Mouse (Mus musculus) brain, embryonic 14.5 days (tissue): Measurements from ENCODE around the gene Galnt2. TPM values are rescaled to one million over a fixed set of nuclear protein-coding genes. Genes with fewer than 3 reads are reported as not detected.

Source experiments
- DNase-seq: peaks from one replicate; pipeline ENCODE4 v3.0.0-alpha.2; 2011; ENCODE audit warnings: low read depth
- CTCF ChIP-seq: fragments of 200-500 bp; IDR thresholded peaks from 2 replicates; pipeline ENCODE4 v1.5.1; 2012; ENCODE audit warnings: inconsistent platforms, mild to moderate bottlenecking, moderate library complexity, borderline replicate concordance; ENCODE audit not compliant: insufficient read depth, insufficient read length; ENCODE audit errors: extremely low read depth
- POLR2A ChIP-seq: fragments of 200-500 bp; IDR thresholded peaks from 2 replicates; pipeline ENCODE4 v1.6.1; 2012; ENCODE audit warnings: mild to moderate bottlenecking, inconsistent platforms, borderline replicate concordance; ENCODE audit not compliant: poor library complexity, insufficient read depth, insufficient read length, severe bottlenecking; ENCODE audit errors: extremely low read depth
- polyA plus RNA-seq: library from polyadenylated mRNA; depleted of rRNA; stranded (reverse); fragments of >200 nt; gene quantifications from 2 replicates; pipeline ENCODE4 v1.2.3, GENCODE M21; 2012; rRNA removed

Galnt2 gene
- polyA plus RNA-seq, 1 experiment = 50.3 TPM

DNA sequence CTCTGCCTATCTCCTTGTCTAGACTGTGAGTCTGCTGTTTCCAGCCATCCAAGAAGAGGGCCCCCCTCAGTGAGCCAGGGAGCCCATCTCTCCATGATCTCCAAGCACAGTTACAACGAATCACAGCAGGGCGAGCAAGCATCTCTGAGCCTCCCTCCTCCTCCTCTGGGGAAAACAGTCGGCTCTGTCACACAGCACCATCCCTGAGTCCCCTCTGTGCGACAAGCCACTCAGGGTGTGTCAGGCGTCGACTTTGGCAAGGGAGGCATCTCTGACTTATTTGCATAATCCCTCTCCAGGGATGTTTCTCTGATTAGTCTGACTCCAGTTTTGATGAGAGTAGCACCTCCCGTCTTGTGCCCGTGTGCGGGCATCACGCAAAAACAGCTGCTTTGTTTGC is 151.0 kb downstream of the Galnt2 start:
- TF ChIP-seq CTCF = no peak
- TF ChIP-seq POLR2A = no peak
- DNase-seq = peak; percentile 62

DNA sequence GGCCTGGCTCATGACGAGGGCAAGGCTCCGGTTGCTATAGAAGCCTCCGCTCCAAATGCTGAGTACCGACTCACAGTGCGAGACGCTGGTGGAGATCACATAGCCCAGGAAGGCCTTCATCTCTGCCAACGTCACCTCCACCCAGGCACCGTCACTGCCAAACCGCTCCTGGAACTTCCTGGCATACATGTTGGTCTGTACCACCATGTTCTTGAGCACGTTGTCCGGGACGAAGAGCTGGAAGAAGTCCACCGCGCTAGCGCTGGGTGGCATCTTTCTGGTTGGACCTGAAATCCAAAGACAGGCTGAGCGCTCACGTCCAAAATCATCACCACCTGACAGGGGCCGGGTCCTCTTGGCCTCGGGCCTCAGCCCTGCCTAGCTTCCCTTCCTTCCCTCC is 153.1 kb downstream of the Galnt2 start:
- no peak for DNase-seq
- no peak for TF ChIP-seq CTCF
- no peak for TF ChIP-seq POLR2A

DNA sequence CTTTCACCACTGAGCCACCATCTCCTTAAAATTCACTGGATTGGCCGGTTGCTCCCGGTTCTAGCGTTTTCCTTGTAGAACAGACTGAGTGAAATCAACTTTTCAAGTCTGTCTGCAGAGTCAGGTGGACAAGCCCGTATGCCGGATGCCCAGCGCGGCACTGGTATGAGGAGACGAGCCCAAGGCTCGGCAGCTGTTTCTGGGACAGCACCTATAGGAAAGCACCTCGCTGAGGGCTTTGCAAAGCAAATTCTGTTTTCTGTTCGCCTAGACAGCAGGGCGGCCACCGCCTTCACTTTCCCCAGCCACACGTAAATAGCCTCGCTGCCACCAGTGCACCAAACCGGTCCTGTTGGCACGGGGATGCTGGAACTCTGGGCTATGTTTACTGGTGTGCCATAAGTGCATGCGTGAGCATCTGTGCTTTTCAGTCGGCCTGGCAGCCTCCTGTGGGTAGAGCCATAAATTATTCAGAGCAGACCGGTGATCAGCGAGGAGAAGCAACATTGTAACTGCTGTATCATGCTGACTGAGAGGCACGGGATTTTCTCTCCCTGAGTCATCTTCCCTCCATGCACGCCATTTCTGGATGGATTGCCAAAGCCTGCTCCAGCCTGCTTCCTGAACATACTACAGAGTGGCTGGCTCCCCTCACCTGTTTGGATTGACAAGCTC is 155.2 kb downstream of the Galnt2 start:
- peak; percentile 86 for DNase-seq
- TF ChIP-seq POLR2A (no peak), CTCF (no peak)

DNA sequence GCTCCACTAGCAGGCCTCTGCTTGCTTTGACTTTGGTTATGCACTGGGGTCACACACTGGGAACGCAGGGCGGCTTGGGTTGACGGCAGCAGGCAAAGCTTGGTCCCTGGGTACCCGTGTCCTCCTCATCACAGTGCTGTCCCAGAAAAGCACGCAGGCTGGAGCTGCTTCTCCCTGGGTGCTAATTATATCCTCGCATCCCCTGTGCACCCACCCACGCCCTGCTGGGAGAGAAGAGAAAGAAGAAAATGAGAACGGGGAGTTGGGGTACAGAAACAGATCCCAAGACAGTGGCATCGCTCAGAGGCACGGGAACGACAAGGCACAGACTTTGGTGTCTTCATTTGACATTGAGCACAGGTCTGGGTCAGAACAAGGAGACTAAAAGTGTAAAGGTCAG is 158.3 kb downstream of the Galnt2 start:
- TF ChIP-seq CTCF (no peak), POLR2A (no peak)
- DNase-seq = no peak

DNA sequence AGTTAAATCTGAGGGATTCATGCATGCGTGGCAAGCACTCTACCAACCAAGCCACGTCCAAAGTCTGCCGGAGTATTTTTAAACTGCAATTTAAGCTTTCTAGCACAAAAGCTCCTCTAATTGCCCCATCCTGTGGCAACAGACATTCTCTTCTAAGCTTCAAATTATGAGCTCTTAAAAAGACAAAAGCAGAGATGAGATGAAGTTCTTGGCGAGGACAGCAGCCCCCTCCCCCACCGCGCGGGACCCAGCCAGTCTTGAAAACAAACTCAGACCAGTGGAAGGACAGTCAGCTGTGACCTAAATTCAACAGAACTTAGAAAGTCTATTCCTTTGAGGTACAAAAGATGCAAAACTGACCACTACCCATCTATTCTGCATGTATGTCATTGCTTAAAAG is 160.0 kb downstream of the Galnt2 start:
- TF ChIP-seq POLR2A (no peak), CTCF (no peak)
- no peak for DNase-seq

DNA sequence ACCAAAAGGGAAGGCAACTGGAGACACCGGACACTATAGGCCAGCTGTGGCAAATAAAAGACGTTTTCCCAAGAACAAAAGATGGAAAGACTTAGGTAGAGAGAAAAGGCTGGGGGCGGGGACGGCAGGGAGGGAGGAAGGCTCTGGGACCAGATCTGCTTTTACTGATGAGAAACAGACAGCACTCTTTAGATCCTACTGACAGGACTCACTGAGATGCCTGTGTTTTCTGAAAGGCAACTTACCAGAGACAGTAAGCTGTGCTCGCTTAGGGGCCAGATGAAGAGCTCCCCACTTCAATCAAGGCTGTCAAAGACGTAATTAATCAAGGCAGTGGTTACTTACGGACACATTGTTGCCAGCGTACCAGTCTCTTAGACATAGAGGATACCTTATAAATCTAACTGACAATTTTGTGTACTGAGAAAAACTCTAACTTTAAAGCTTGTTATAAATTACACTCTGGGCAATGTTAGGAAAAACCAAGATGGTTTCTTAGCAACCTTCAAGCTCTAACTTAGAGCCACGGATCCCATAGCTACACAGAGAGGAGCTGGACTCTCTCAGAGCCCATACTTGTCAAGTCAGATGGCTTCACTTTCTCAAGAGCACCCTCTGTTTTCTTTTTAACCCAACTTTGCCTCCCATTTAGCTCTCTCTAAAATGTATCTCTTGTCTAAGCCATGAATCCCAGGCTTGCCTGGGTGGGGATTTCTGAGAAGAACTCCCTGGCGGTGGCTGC is 161.3 kb downstream of the Galnt2 start:
- no peak for DNase-seq
- TF ChIP-seq POLR2A = no peak
- TF ChIP-seq CTCF = no peak

DNA sequence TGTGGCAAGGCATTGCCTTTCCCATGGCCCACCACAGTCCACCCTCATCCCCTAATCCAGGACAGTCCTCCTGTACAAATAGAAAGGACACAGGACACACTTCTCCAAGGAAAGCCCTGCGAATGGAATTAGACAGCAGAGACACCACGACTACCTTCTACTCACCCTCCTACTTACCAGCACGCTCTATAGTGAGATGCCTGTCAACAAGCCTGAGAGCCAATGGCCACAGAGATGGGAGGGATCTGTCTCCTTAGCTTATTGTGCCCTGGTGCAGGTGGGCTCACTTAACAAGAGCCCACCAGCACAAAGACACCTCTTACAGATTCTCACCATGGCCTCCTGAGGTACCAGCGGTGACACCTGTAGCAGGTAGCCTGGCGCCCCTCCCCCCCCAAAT is 161.8 kb downstream of the Galnt2 start:
- no peak for DNase-seq
- TF ChIP-seq POLR2A (no peak), CTCF (no peak)

DNA sequence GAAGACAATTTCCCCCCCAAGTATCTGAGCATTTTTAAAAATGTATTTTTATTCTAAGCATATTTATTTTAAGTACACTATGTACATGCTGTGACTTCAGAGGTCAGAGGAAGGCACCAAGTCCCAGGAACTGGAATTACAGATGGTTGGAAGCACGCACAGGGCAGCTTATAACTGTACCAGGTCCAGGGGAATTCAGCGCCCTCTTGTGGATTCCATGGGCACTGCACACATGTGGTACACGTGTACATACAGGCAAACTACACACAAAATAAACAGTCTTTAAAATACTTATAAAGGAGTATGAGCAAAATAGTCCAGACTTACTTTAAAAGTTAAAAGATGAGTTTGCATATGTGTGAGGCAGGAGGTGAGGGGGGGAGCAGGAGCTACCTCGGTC is 162.7 kb downstream of the Galnt2 start:
- TF ChIP-seq POLR2A = no peak
- peak; percentile 41; the same call in 1 of the 2 replicates for TF ChIP-seq CTCF
- DNase-seq = no peak

DNA sequence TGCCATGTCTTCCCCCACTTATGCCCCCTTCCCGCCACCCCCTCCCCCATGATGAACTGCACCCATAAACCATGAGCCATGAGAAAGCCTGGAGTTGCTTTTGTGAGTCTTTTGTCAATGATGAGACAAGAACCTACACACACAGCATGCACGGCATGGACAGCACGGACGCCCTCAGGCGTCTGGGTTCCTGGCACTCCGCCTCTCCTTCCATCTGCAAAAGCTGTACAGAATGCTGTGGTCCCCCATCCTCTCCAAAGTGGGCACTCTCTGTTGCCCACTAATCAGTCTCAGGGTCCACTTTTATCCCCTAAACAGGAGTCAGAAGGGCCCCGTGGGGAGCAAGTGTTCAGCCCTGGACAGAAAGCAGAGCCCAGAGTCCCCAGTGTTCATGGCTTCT is 163.8 kb downstream of the Galnt2 start:
- no peak for TF ChIP-seq CTCF

More for the DNA sequence above, 163.8 kb downstream of the Galnt2 start:
- DNase-seq = no peak

Other genes starting within 250 kb of the Galnt2 start
- 16.0 and 19.5 TPM in 2 replicates for gene Abcb10, start 248.3 kb upstream of the Galnt2 start, polyA plus RNA-seq
- gene Taf5l, start 210.0 kb upstream of the Galnt2 start, polyA plus RNA-seq = 27.9 and 34.1 TPM in 2 replicates
- 8.3 and 9.6 TPM in 2 replicates for gene Urb2, start 209.9 kb upstream of the Galnt2 start, polyA plus RNA-seq
- gene Pgbd5, start 208.3 kb downstream of the Galnt2 start, polyA plus RNA-seq = 32.1 and 33.4 TPM in 2 replicates